Mouse (Mus musculus): ENCODE data around the gene Pex19. TPM values are rescaled to one million over a fixed set of nuclear protein-coding genes. Genes with fewer than 3 reads are reported as not detected.

Gene Pex19
- polyA plus RNA-seq, 1 experiment from 2014 or later: 156 TPM

DNA sequence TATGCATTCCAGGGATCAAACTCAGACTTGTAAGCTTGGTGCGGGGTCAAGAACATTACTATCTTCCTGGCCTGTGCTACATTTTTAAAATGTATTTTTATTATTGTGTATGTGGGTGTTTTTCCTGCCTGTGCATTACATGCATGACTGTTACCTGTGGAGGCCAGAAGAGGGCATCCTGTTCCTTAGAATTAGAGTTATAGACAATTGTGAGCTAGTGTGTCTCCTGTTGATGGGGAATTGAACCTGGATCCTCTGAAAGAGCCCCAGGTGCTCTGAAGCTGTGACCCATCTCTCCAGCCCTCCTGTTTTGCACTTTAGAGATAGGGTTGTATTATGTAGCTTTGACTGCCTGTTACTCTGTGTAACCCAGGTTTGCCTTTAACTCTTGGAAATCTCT, 35.5 kb downstream of the Pex19 start:
- DNase-seq: peak; percentile 75
- ATAC-seq (ENCODE audit: low FRiP score, low TSS enrichment): no peak
- 96% methylated on average over 1 of the region's 1 CpGs for WGBS
- Histone ChIP-seq H3K36me3 (ENCODE audit: control insufficient read depth, insufficient read depth, low read length) (peaks cover 23% of the 10 kb centered on the region), H3K9ac (replicated peaks; ENCODE audit: low read length) (no peak overlapping the region), H3K4me1 (ENCODE audit: control insufficient read depth, insufficient read depth, low read length) (no peaks in the 10 kb centered on the region), H3K4me3 (replicated peaks; ENCODE audit: low read depth, low read length) (no peak overlapping the region), H3K4me2 (ENCODE audit: low read length) (no peak overlapping the region), H3K27me3 (ENCODE audit: control insufficient read depth, insufficient read depth, low read length) (no peaks in the 10 kb centered on the region), H3K9me3 (ENCODE audit: control insufficient read depth, low read length) (no peaks in the 10 kb centered on the region), H3K27ac (replicated peaks; ENCODE audit: low read depth, low read length) (no peak overlapping the region)

GRCm38 (mm10) chr1:172162959-172163358, 36.4 kb downstream of the Pex19 start:
- WGBS: 93% methylated on average over 6 of the region's 6 CpGs
- Histone ChIP-seq H3K4me1 (ENCODE audit: control insufficient read depth, insufficient read depth, low read length) (no peaks in the 10 kb centered on the region), H3K9ac (replicated peaks; ENCODE audit: low read length) (no peak overlapping the region), H3K36me3 (ENCODE audit: control insufficient read depth, insufficient read depth, low read length) (peaks cover 33% of the 10 kb centered on the region), H3K9me3 (ENCODE audit: control insufficient read depth, low read length) (no peaks in the 10 kb centered on the region), H3K27me3 (ENCODE audit: control insufficient read depth, insufficient read depth, low read length) (no peaks in the 10 kb centered on the region), H3K27ac (replicated peaks; ENCODE audit: low read depth, low read length) (no peak overlapping the region), H3K4me2 (ENCODE audit: low read length) (no peak overlapping the region), H3K4me3 (replicated peaks; ENCODE audit: low read depth, low read length) (no peak overlapping the region)
- ATAC-seq (ENCODE audit: low FRiP score, low TSS enrichment): no peak
- DNase-seq: no peak

DNA sequence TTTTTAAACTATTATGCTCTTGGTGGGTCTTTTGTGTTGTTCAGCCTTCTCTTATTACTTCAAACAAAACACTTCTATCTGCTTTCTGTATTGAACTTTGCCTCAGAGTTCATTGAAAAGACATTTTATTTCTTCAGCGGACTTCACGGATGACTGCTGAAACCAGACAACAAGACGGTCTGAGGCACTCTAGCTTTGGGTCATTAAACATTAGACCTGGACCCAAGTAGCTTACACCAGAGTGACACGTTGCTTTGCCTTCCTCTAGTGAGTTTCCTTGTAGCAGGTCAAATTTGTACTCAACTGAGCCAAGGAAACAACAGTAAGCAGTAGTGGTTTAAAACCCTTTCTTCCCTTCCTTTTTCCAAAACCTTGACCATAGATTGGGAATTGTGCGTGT, 41.4 kb downstream of the Pex19 start:
- no peak overlapping the region for H3K4me3 ChIP-seq (replicated peaks; ENCODE audit: low read depth, low read length)
- DNase-seq (no peak), ATAC-seq (ENCODE audit: low FRiP score, low TSS enrichment) (no peak)
- H3K27ac ChIP-seq (replicated peaks; ENCODE audit: low read depth, low read length): no peak overlapping the region
- no peaks in the 10 kb centered on the region for H3K27me3 ChIP-seq (ENCODE audit: control insufficient read depth, insufficient read depth, low read length)
- H3K9ac ChIP-seq (replicated peaks; ENCODE audit: low read length): no peak overlapping the region
- H3K9me3 ChIP-seq (ENCODE audit: control insufficient read depth, low read length): no peaks in the 10 kb centered on the region
- 87% methylated on average over 5 of the region's 5 CpGs for whole genome bisulfite sequencing
- H3K4me2 ChIP-seq (ENCODE audit: low read length): no peak overlapping the region
- H3K4me1 ChIP-seq (ENCODE audit: control insufficient read depth, insufficient read depth, low read length): no peaks in the 10 kb centered on the region
- H3K36me3 ChIP-seq (ENCODE audit: control insufficient read depth, insufficient read depth, low read length): peaks cover 62% of the 10 kb centered on the region

DNA sequence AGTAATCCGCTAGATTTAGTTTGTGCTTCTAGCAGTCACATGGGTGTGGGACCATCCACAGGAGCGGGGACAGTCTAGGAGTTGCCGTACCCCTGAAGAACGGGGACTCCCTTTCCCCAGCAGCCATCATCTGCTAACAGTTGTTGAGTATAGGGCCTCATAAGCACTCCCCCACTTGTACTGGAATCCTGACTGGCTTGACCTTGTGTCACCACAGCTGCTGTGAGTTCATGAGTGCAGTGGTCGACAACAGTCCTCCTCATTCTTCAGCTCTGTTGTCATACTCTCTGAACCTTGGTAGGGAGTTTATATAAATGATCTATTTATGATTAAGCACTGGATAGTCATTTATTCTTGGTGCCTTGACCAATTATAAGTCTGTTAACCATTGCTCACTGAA, 43.3 kb downstream of the Pex19 start:
- DNase-seq: no peak
- H3K4me1 ChIP-seq (ENCODE audit: control insufficient read depth, insufficient read depth, low read length): no peaks in the 10 kb centered on the region
- H3K27me3 ChIP-seq (ENCODE audit: control insufficient read depth, insufficient read depth, low read length): no peaks in the 10 kb centered on the region
- no peak overlapping the region for H3K4me3 ChIP-seq (replicated peaks; ENCODE audit: low read depth, low read length)
- no peak overlapping the region for H3K9ac ChIP-seq (replicated peaks; ENCODE audit: low read length)
- no peaks in the 10 kb centered on the region for H3K9me3 ChIP-seq (ENCODE audit: control insufficient read depth, low read length)
- ATAC-seq (ENCODE audit: low FRiP score, low TSS enrichment): no peak
- H3K27ac ChIP-seq (replicated peaks; ENCODE audit: low read depth, low read length): no peak overlapping the region
- peaks cover 81% of the 10 kb centered on the region for H3K36me3 ChIP-seq (ENCODE audit: control insufficient read depth, insufficient read depth, low read length)
- no peak overlapping the region for H3K4me2 ChIP-seq (ENCODE audit: low read length)
- WGBS: 98% methylated on average over 5 of the region's 5 CpGs

- 93% methylated on average over 21 of the region's 21 CpGs for WGBS
- no peak overlapping the region for H3K9ac ChIP-seq (replicated peaks; ENCODE audit: low read length)
- no peaks in the 10 kb centered on the region for H3K9me3 ChIP-seq (ENCODE audit: control insufficient read depth, low read length)
- H3K4me2 ChIP-seq (ENCODE audit: low read length): no peak overlapping the region
- DNase-seq (no peak), ATAC-seq (ENCODE audit: low FRiP score, low TSS enrichment) (no peak)
- H3K4me1 ChIP-seq (ENCODE audit: control insufficient read depth, insufficient read depth, low read length): no peaks in the 10 kb centered on the region
- peaks cover 73% of the 10 kb centered on the region for H3K36me3 ChIP-seq (ENCODE audit: control insufficient read depth, insufficient read depth, low read length)
- H3K27me3 ChIP-seq (ENCODE audit: control insufficient read depth, insufficient read depth, low read length): no peaks in the 10 kb centered on the region
- no peak overlapping the region for H3K4me3 ChIP-seq (replicated peaks; ENCODE audit: low read depth, low read length)
- H3K27ac ChIP-seq (replicated peaks; ENCODE audit: low read depth, low read length): no peak overlapping the region
Measured at GRCm38 (mm10) chr1:172172381-172172780, 45.8 kb downstream of the Pex19 start.

DNA sequence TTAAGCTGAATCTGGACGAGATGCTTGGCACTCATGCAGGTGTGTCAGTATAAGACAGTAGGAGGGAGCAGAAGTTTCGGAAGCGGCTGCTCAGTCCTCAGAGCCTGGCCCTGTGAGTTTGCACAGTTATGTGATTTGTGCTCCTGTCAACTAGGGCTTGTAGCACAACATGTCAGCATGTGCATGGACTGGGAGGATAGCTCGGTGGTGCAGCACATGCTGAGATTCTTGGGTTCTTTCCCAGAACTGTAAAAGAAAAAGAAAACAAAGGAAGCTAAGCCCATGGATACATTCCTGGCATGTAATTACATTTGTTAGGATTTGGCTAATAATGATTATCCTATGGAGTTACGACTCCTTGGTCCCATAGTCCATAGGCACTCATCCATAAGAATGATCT, 46.6 kb downstream of the Pex19 start:
- ATAC-seq (ENCODE audit: low FRiP score, low TSS enrichment): no peak
- Histone ChIP-seq H3K9ac (replicated peaks; ENCODE audit: low read length) (no peak overlapping the region), H3K4me1 (ENCODE audit: control insufficient read depth, insufficient read depth, low read length) (no peaks in the 10 kb centered on the region), H3K4me2 (ENCODE audit: low read length) (no peak overlapping the region), H3K36me3 (ENCODE audit: control insufficient read depth, insufficient read depth, low read length) (peaks cover 73% of the 10 kb centered on the region), H3K9me3 (ENCODE audit: control insufficient read depth, low read length) (no peaks in the 10 kb centered on the region), H3K4me3 (replicated peaks; ENCODE audit: low read depth, low read length) (no peak overlapping the region), H3K27me3 (ENCODE audit: control insufficient read depth, insufficient read depth, low read length) (no peaks in the 10 kb centered on the region), H3K27ac (replicated peaks; ENCODE audit: low read depth, low read length) (no peak overlapping the region)
- DNase-seq: no peak
- 80% methylated on average over 5 of the region's 5 CpGs for WGBS

GRCm38 (mm10) chr1:172177791-172178190, 51.2 kb downstream of the Pex19 start:
- Histone ChIP-seq H3K27me3 (ENCODE audit: control insufficient read depth, insufficient read depth, low read length) (no peaks in the 10 kb centered on the region), H3K36me3 (ENCODE audit: control insufficient read depth, insufficient read depth, low read length) (peaks cover 80% of the 10 kb centered on the region)
- WGBS: 93% methylated on average over 7 of the region's 7 CpGs

DNA sequence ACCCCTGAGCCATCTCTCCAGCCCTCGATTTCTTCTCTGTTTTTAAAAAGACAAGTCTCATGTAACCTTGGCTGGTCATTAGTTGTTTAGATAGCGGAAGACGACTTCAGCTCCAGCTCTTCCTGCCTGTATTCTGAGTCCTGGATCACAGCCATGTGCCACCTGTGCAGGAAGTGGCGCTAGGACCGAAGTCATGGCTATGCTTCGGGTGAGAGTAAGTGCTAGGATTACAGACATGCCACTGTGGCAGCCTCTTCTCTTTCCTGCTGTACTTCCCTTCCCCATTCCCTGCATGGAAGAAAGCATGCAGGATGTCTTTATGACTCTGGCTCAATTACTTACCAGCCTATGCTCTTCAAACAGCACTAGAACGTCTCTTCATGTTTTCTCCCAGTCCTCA, 52.5 kb downstream of the Pex19 start:
- H3K9me3 ChIP-seq (ENCODE audit: control insufficient read depth, low read length): no peaks in the 10 kb centered on the region
- no peaks in the 10 kb centered on the region for H3K4me1 ChIP-seq (ENCODE audit: control insufficient read depth, insufficient read depth, low read length)
- no peak overlapping the region for H3K4me2 ChIP-seq (ENCODE audit: low read length)
- no peak for ATAC-seq (ENCODE audit: low FRiP score, low TSS enrichment)
- H3K27ac ChIP-seq (replicated peaks; ENCODE audit: low read depth, low read length): no peak overlapping the region
- no peaks in the 10 kb centered on the region for H3K27me3 ChIP-seq (ENCODE audit: control insufficient read depth, insufficient read depth, low read length)
- no peak overlapping the region for H3K4me3 ChIP-seq (replicated peaks; ENCODE audit: low read depth, low read length)
- DNase-seq: no peak
- H3K9ac ChIP-seq (replicated peaks; ENCODE audit: low read length): no peak overlapping the region
- WGBS: 89% methylated on average over 7 of the region's 7 CpGs
- peaks cover 70% of the 10 kb centered on the region for H3K36me3 ChIP-seq (ENCODE audit: control insufficient read depth, insufficient read depth, low read length)

More at GRCm38 (mm10) chr1:172177791-172178190, 51.2 kb downstream of the Pex19 start:
- no peak for DNase-seq
- no peak overlapping the region for H3K27ac ChIP-seq (replicated peaks; ENCODE audit: low read depth, low read length)
- no peak overlapping the region for H3K4me3 ChIP-seq (replicated peaks; ENCODE audit: low read depth, low read length)
- no peaks in the 10 kb centered on the region for H3K4me1 ChIP-seq (ENCODE audit: control insufficient read depth, insufficient read depth, low read length)
- no peaks in the 10 kb centered on the region for H3K9me3 ChIP-seq (ENCODE audit: control insufficient read depth, low read length)
- H3K9ac ChIP-seq (replicated peaks; ENCODE audit: low read length): no peak overlapping the region
- ATAC-seq (ENCODE audit: low FRiP score, low TSS enrichment): no peak
- no peak overlapping the region for H3K4me2 ChIP-seq (ENCODE audit: low read length)

DNA sequence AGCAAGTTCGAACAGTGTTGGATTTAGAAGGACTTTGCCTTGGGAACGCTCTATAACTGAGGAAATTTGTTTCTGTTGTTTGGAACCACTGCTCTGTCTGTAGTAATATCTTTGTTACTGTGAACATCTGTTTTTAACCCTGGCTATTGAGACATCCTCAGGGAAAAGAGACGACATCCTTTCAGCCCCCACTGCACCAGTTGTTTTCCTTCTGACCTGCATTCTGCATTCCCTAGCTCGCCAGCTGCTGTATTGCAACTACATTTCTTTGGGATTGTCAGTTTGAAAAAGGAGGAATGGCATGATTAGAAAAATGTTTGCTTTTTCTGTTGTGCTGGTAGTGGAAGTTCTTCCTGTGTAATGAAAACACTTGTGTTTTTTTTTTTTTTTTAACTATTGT, 54.3 kb downstream of the Pex19 start:
- DNase-seq: no peak
- Histone ChIP-seq H3K27me3 (ENCODE audit: control insufficient read depth, insufficient read depth, low read length) (no peaks in the 10 kb centered on the region), H3K4me1 (ENCODE audit: control insufficient read depth, insufficient read depth, low read length) (no peaks in the 10 kb centered on the region), H3K36me3 (ENCODE audit: control insufficient read depth, insufficient read depth, low read length) (peaks cover 57% of the 10 kb centered on the region), H3K9ac (replicated peaks; ENCODE audit: low read length) (no peak overlapping the region), H3K27ac (replicated peaks; ENCODE audit: low read depth, low read length) (no peak overlapping the region), H3K4me3 (replicated peaks; ENCODE audit: low read depth, low read length) (no peak overlapping the region), H3K4me2 (ENCODE audit: low read length) (no peak overlapping the region), H3K9me3 (ENCODE audit: control insufficient read depth, low read length) (no peaks in the 10 kb centered on the region)
- 83% methylated on average over 4 of the region's 4 CpGs for WGBS
- no peak for ATAC-seq (ENCODE audit: low FRiP score, low TSS enrichment)
